Mouse (Mus musculus): Measurements from ENCODE around the gene Pigp. TPM values are rescaled to one million over a fixed set of nuclear protein-coding genes. Genes with fewer than 3 reads are reported as not detected.

Gene Pigp
- polyA plus RNA-seq, 1 experiment from 2014 or later: 134 TPM

- Histone ChIP-seq H3K27ac (ENCODE audit: low read length) (no peak overlapping the region), H3K9ac (replicated peaks; ENCODE audit: low read depth) (no peak overlapping the region), H3K9me3 (ENCODE audit: low read length) (no peaks in the 10 kb centered on the region), H3K4me2 (replicated peaks; ENCODE audit: low read depth, low read length) (no peak overlapping the region), H3K4me3 (ENCODE audit: low read depth, low read length) (no peak overlapping the region), H3K27me3 (replicated peaks; ENCODE audit: insufficient read depth, low read length) (no peaks in the 10 kb centered on the region), H3K36me3 (ENCODE audit: insufficient read depth, low read length) (no peaks in the 10 kb centered on the region), H3K4me1 (ENCODE audit: insufficient read depth, low read depth, low read length) (no peaks in the 10 kb centered on the region)
- DNase-seq (ENCODE audit: low spot score) (no peak), ATAC-seq (no peak)
- no peak for TF ChIP-seq CTCF (IDR thresholded peaks at IDR 0.05)
- no peak for TF ChIP-seq EP300 (IDR thresholded peaks at IDR 0.05)
- WGBS: 87% methylated on average over 4 of the region's 4 CpGs
Measured at GRCm38 (mm10) chr16:94363814-94364213, 7.8 kb downstream of the Pigp start.

GRCm38 (mm10) chr16:94362174-94362873, 9.3 kb downstream of the Pigp start:
- TF ChIP-seq CTCF (IDR thresholded peaks at IDR 0.05) (no peak), EP300 (IDR thresholded peaks at IDR 0.05) (no peak)
- ATAC-seq (peak; percentile 76), DNase-seq (ENCODE audit: low spot score) (peak; percentile 36)
- H3K4me3 ChIP-seq (ENCODE audit: low read depth, low read length): no peak overlapping the region
- H3K9ac ChIP-seq (replicated peaks; ENCODE audit: low read depth): no peak overlapping the region
- no peak overlapping the region for H3K27ac ChIP-seq (ENCODE audit: low read length)
- no peak overlapping the region for H3K4me2 ChIP-seq (replicated peaks; ENCODE audit: low read depth, low read length)
- H3K9me3 ChIP-seq (ENCODE audit: low read length): no peaks in the 10 kb centered on the region
- WGBS: 41% methylated on average over 10 of the region's 10 CpGs
- no peaks in the 10 kb centered on the region for H3K36me3 ChIP-seq (ENCODE audit: insufficient read depth, low read length)
- no peaks in the 10 kb centered on the region for H3K4me1 ChIP-seq (ENCODE audit: insufficient read depth, low read depth, low read length)
- H3K27me3 ChIP-seq (replicated peaks; ENCODE audit: insufficient read depth, low read length): no peaks in the 10 kb centered on the region

- no peak for DNase-seq (ENCODE audit: low spot score)
- Histone ChIP-seq H3K9me3 (ENCODE audit: low read length) (no peaks in the 10 kb centered on the region), H3K36me3 (ENCODE audit: insufficient read depth, low read length) (no peaks in the 10 kb centered on the region), H3K9ac (replicated peaks; ENCODE audit: low read depth) (no peak overlapping the region), H3K4me1 (ENCODE audit: insufficient read depth, low read depth, low read length) (no peaks in the 10 kb centered on the region), H3K27me3 (replicated peaks; ENCODE audit: insufficient read depth, low read length) (no peaks in the 10 kb centered on the region), H3K4me3 (ENCODE audit: low read depth, low read length) (no peak overlapping the region), H3K27ac (ENCODE audit: low read length) (no peak overlapping the region), H3K4me2 (replicated peaks; ENCODE audit: low read depth, low read length) (no peak overlapping the region)
- 80% methylated on average over 13 of the region's 13 CpGs for WGBS
- TF ChIP-seq EP300 (IDR thresholded peaks at IDR 0.05) (no peak), CTCF (IDR thresholded peaks at IDR 0.05) (no peak)
- ATAC-seq: no peak
Measured at GRCm38 (mm10) chr16:94360578-94361350, 10.9 kb downstream of the Pigp start.

GRCm38 (mm10) chr16:94358091-94358490, 13.6 kb downstream of the Pigp start:
- Histone ChIP-seq H3K27ac (ENCODE audit: low read length) (no peak overlapping the region), H3K4me3 (ENCODE audit: low read depth, low read length) (no peak overlapping the region), H3K4me2 (replicated peaks; ENCODE audit: low read depth, low read length) (no peak overlapping the region), H3K9ac (replicated peaks; ENCODE audit: low read depth) (no peak overlapping the region), H3K27me3 (replicated peaks; ENCODE audit: insufficient read depth, low read length) (no peaks in the 10 kb centered on the region), H3K4me1 (ENCODE audit: insufficient read depth, low read depth, low read length) (no peaks in the 10 kb centered on the region), H3K36me3 (ENCODE audit: insufficient read depth, low read length) (no peaks in the 10 kb centered on the region), H3K9me3 (ENCODE audit: low read length) (no peaks in the 10 kb centered on the region)
- no peak for TF ChIP-seq CTCF (IDR thresholded peaks at IDR 0.05)
- TF ChIP-seq EP300 (IDR thresholded peaks at IDR 0.05): no peak
- DNase-seq (ENCODE audit: low spot score) (no peak), ATAC-seq (no peak)
- 78% methylated on average over 3 of the region's 3 CpGs for WGBS

- WGBS: 41% methylated on average over 11 of the region's 11 CpGs
- ATAC-seq (no peak), DNase-seq (ENCODE audit: low spot score) (no peak)
- H3K9me3 ChIP-seq (ENCODE audit: low read length): no peaks in the 10 kb centered on the region
- no peaks in the 10 kb centered on the region for H3K27me3 ChIP-seq (replicated peaks; ENCODE audit: insufficient read depth, low read length)
- no peak overlapping the region for H3K4me3 ChIP-seq (ENCODE audit: low read depth, low read length)
- H3K9ac ChIP-seq (replicated peaks; ENCODE audit: low read depth): no peak overlapping the region
- H3K36me3 ChIP-seq (ENCODE audit: insufficient read depth, low read length): no peaks in the 10 kb centered on the region
- H3K4me1 ChIP-seq (ENCODE audit: insufficient read depth, low read depth, low read length): no peaks in the 10 kb centered on the region
- H3K4me2 ChIP-seq (replicated peaks; ENCODE audit: low read depth, low read length): no peak overlapping the region
- TF ChIP-seq CTCF (IDR thresholded peaks at IDR 0.05) (no peak), EP300 (IDR thresholded peaks at IDR 0.05) (no peak)
- no peak overlapping the region for H3K27ac ChIP-seq (ENCODE audit: low read length)
Measured at GRCm38 (mm10) chr16:94356776-94357494, 14.7 kb downstream of the Pigp start.

- Histone ChIP-seq H3K9ac (replicated peaks; ENCODE audit: low read depth) (no peak overlapping the region), H3K4me2 (replicated peaks; ENCODE audit: low read depth, low read length) (no peak overlapping the region), H3K9me3 (ENCODE audit: low read length) (no peaks in the 10 kb centered on the region), H3K4me3 (ENCODE audit: low read depth, low read length) (no peak overlapping the region), H3K27ac (ENCODE audit: low read length) (no peak overlapping the region), H3K27me3 (replicated peaks; ENCODE audit: insufficient read depth, low read length) (no peaks in the 10 kb centered on the region), H3K36me3 (ENCODE audit: insufficient read depth, low read length) (no peaks in the 10 kb centered on the region), H3K4me1 (ENCODE audit: insufficient read depth, low read depth, low read length) (no peaks in the 10 kb centered on the region)
- no peak for TF ChIP-seq EP300 (IDR thresholded peaks at IDR 0.05)
- no peak for TF ChIP-seq CTCF (IDR thresholded peaks at IDR 0.05)
- 19% methylated on average over 7 of the region's 7 CpGs for WGBS
- ATAC-seq: no peak
- no peak for DNase-seq (ENCODE audit: low spot score)
Measured at GRCm38 (mm10) chr16:94356046-94356445, 15.6 kb downstream of the Pigp start.
